Mouse (Mus musculus): ENCODE results near the gene Kctd15. TPM values are rescaled to one million over a fixed set of nuclear protein-coding genes. Genes with fewer than 3 reads are reported as not detected.

Kctd15 gene
- polyA plus RNA-seq, 1 experiment from 2014 or later, result 35.8 TPM

GRCm38 (mm10) chr7:34685801-34686200, 29.3 kb upstream of the Kctd15 start:
- no peaks in the 10 kb centered on the region for H3K9me3 ChIP-seq
- no peak overlapping the region for H3K4me3 ChIP-seq
- H3K27ac ChIP-seq (replicated peaks), result 0 out of 2 replicates have a peak overlapping the region, but pooled peaks have one; percentile 16
- H3K36me3 ChIP-seq, result no peaks in the 10 kb centered on the region
- 32% methylated on average over 7 of the region's 7 CpGs for WGBS
- no peak overlapping the region for H3K4me2 ChIP-seq (replicated peaks)
- H3K4me1 ChIP-seq, result peaks cover 33% of the 10 kb centered on the region
- no peak overlapping the region for H3K9ac ChIP-seq (replicated peaks)
- peaks cover 3% of the 10 kb centered on the region; the same call in 1 of the 2 replicates for H3K27me3 ChIP-seq
- ATAC-seq (ENCODE audit: low FRiP score, low read depth), result no peak

- peaks cover 3% of the 10 kb centered on the region; the same call in 1 of the 2 replicates for H3K27me3 ChIP-seq
- no peak overlapping the region for H3K9ac ChIP-seq (replicated peaks)
- no peak overlapping the region for H3K4me3 ChIP-seq
- H3K27ac ChIP-seq (replicated peaks), result no peak overlapping the region
- peaks cover 27% of the 10 kb centered on the region for H3K4me1 ChIP-seq
- WGBS, result 74% methylated on average over 4 of the region's 4 CpGs
- no peak for ATAC-seq (ENCODE audit: low FRiP score, low read depth)
- H3K36me3 ChIP-seq, result no peaks in the 10 kb centered on the region
- H3K4me2 ChIP-seq (replicated peaks), result no peak overlapping the region
- H3K9me3 ChIP-seq, result no peaks in the 10 kb centered on the region
Measured at GRCm38 (mm10) chr7:34685176-34685575, 28.6 kb upstream of the Kctd15 start.

GRCm38 (mm10) chr7:34680771-34681421, 24.4 kb upstream of the Kctd15 start:
- Histone ChIP-seq H3K9ac (replicated peaks) (no peak overlapping the region), H3K36me3 (no peaks in the 10 kb centered on the region), H3K4me1 (peaks cover 5% of the 10 kb centered on the region), H3K27ac (replicated peaks) (no peak overlapping the region; the same call in 1 of the 2 replicates), H3K9me3 (no peaks in the 10 kb centered on the region), H3K4me3 (no peak overlapping the region), H3K27me3 (peaks cover 7% of the 10 kb centered on the region), H3K4me2 (replicated peaks) (no peak overlapping the region)
- WGBS, result 63% methylated on average over 15 of the region's 15 CpGs
- ATAC-seq (ENCODE audit: low FRiP score, low read depth), result no peak

GRCm38 (mm10) chr7:34679886-34680285, 23.4 kb upstream of the Kctd15 start:
- Histone ChIP-seq H3K9me3 (no peaks in the 10 kb centered on the region), H3K4me3 (no peak overlapping the region), H3K4me2 (replicated peaks) (no peak overlapping the region), H3K4me1 (peaks cover 10% of the 10 kb centered on the region; the same call in 1 of the 2 replicates), H3K9ac (replicated peaks) (no peak overlapping the region), H3K36me3 (no peaks in the 10 kb centered on the region), H3K27me3 (peaks cover 17% of the 10 kb centered on the region), H3K27ac (replicated peaks) (no peak overlapping the region)
- ATAC-seq (ENCODE audit: low FRiP score, low read depth), result no peak
- 86% methylated on average over 2 of the region's 2 CpGs for WGBS

GRCm38 (mm10) chr7:34675831-34676514, 19.4 kb upstream of the Kctd15 start:
- no peak overlapping the region for H3K27ac ChIP-seq (replicated peaks)
- 6% methylated on average over 33 of the region's 33 CpGs for WGBS
- peaks cover 11% of the 10 kb centered on the region; the same call in 1 of the 2 replicates for H3K4me1 ChIP-seq
- peak overlapping the region; percentile 44 for H3K4me2 ChIP-seq (replicated peaks)
- H3K4me3 ChIP-seq, result peak overlapping the region; percentile 23
- no peaks in the 10 kb centered on the region for H3K9me3 ChIP-seq
- no peak overlapping the region for H3K9ac ChIP-seq (replicated peaks)
- peaks cover 42% of the 10 kb centered on the region for H3K27me3 ChIP-seq
- no peaks in the 10 kb centered on the region for H3K36me3 ChIP-seq
- peak; percentile 27; the same call in 1 of the 2 replicates for ATAC-seq (ENCODE audit: low FRiP score, low read depth)

- Histone ChIP-seq H3K27me3 (peaks cover 42% of the 10 kb centered on the region), H3K9me3 (no peaks in the 10 kb centered on the region), H3K36me3 (no peaks in the 10 kb centered on the region), H3K4me3 (peak overlapping the region; percentile 23), H3K4me2 (replicated peaks) (peak overlapping the region; percentile 44), H3K9ac (replicated peaks) (no peak overlapping the region), H3K4me1 (peaks cover 11% of the 10 kb centered on the region; the same call in 1 of the 2 replicates), H3K27ac (replicated peaks) (no peak overlapping the region)
- ATAC-seq (ENCODE audit: low FRiP score, low read depth), result no peak
- WGBS, result 12% methylated on average over 42 of the region's 42 CpGs
Measured at GRCm38 (mm10) chr7:34675120-34675790, 18.7 kb upstream of the Kctd15 start.

- Histone ChIP-seq H3K4me2 (replicated peaks) (no peak overlapping the region), H3K9me3 (no peaks in the 10 kb centered on the region), H3K4me1 (peaks cover 11% of the 10 kb centered on the region; the same call in 1 of the 2 replicates), H3K27ac (replicated peaks) (no peak overlapping the region), H3K27me3 (peaks cover 42% of the 10 kb centered on the region), H3K9ac (replicated peaks) (0 out of 2 replicates have a peak overlapping the region, but pooled peaks have one; percentile 21), H3K36me3 (no peaks in the 10 kb centered on the region), H3K4me3 (no peak overlapping the region)
- no peak for ATAC-seq (ENCODE audit: low FRiP score, low read depth)
- 75% methylated on average over 4 of the region's 4 CpGs for WGBS
Measured at GRCm38 (mm10) chr7:34672916-34673315, 16.4 kb upstream of the Kctd15 start.

- H3K4me1 ChIP-seq, result peaks cover 11% of the 10 kb centered on the region; the same call in 1 of the 2 replicates
- no peak overlapping the region for H3K4me2 ChIP-seq (replicated peaks)
- H3K27me3 ChIP-seq, result peaks cover 42% of the 10 kb centered on the region
- H3K9me3 ChIP-seq, result no peaks in the 10 kb centered on the region
- under 1% methylated on average over 6 of the region's 6 CpGs for WGBS
- H3K36me3 ChIP-seq, result no peaks in the 10 kb centered on the region
- ATAC-seq (ENCODE audit: low FRiP score, low read depth), result peak; percentile 31; the same call in 1 of the 2 replicates
- H3K4me3 ChIP-seq, result no peak overlapping the region
- no peak overlapping the region for H3K27ac ChIP-seq (replicated peaks)
- H3K9ac ChIP-seq (replicated peaks), result no peak overlapping the region
Measured at GRCm38 (mm10) chr7:34671911-34672310, 15.4 kb upstream of the Kctd15 start.

- Histone ChIP-seq H3K4me2 (replicated peaks) (no peak overlapping the region), H3K4me3 (no peak overlapping the region), H3K9ac (replicated peaks) (no peak overlapping the region), H3K27me3 (peaks cover 37% of the 10 kb centered on the region), H3K36me3 (no peaks in the 10 kb centered on the region), H3K27ac (replicated peaks) (no peak overlapping the region), H3K4me1 (peaks cover 10% of the 10 kb centered on the region; the same call in 1 of the 2 replicates), H3K9me3 (no peaks in the 10 kb centered on the region)
- 92% methylated on average over 3 of the region's 3 CpGs for WGBS
- ATAC-seq (ENCODE audit: low FRiP score, low read depth), result no peak
Measured at GRCm38 (mm10) chr7:34670778-34671177, 14.2 kb upstream of the Kctd15 start.

- Histone ChIP-seq H3K4me2 (replicated peaks) (no peak overlapping the region), H3K9ac (replicated peaks) (no peak overlapping the region), H3K27me3 (peaks cover 23% of the 10 kb centered on the region), H3K4me1 (no peaks in the 10 kb centered on the region; the same call in 1 of the 2 replicates), H3K27ac (replicated peaks) (no peak overlapping the region), H3K36me3 (no peaks in the 10 kb centered on the region), H3K4me3 (no peak overlapping the region), H3K9me3 (no peaks in the 10 kb centered on the region)
- 24% methylated on average over 9 of the region's 9 CpGs for WGBS
- no peak for ATAC-seq (ENCODE audit: low FRiP score, low read depth)
Measured at GRCm38 (mm10) chr7:34669336-34669735, 12.8 kb upstream of the Kctd15 start.

- WGBS, result 91% methylated on average over 16 of the region's 16 CpGs
- Histone ChIP-seq H3K4me3 (no peak overlapping the region), H3K4me1 (no peaks in the 10 kb centered on the region; the same call in 1 of the 2 replicates), H3K9me3 (no peaks in the 10 kb centered on the region), H3K9ac (replicated peaks) (no peak overlapping the region), H3K27ac (replicated peaks) (no peak overlapping the region), H3K4me2 (replicated peaks) (no peak overlapping the region), H3K27me3 (peaks cover 8% of the 10 kb centered on the region), H3K36me3 (no peaks in the 10 kb centered on the region)
- no peak for ATAC-seq (ENCODE audit: low FRiP score, low read depth)
Measured at GRCm38 (mm10) chr7:34667874-34668273, 11.3 kb upstream of the Kctd15 start.

- no peak for ATAC-seq (ENCODE audit: low FRiP score, low read depth)
- 47% methylated on average over 7 of the region's 7 CpGs for WGBS
Measured at GRCm38 (mm10) chr7:34663145-34663544, 6.6 kb upstream of the Kctd15 start.

More at GRCm38 (mm10) chr7:34663145-34663544, 6.6 kb upstream of the Kctd15 start:
- no peaks in the 10 kb centered on the region for H3K36me3 ChIP-seq
- H3K27ac ChIP-seq (replicated peaks), result no peak overlapping the region
- H3K4me2 ChIP-seq (replicated peaks), result no peak overlapping the region
- peaks cover 9% of the 10 kb centered on the region for H3K4me1 ChIP-seq
- H3K27me3 ChIP-seq, result no peaks in the 10 kb centered on the region; the same call in 1 of the 2 replicates
- no peak overlapping the region for H3K4me3 ChIP-seq
- H3K9me3 ChIP-seq, result no peaks in the 10 kb centered on the region
- H3K9ac ChIP-seq (replicated peaks), result no peak overlapping the region

Data from midbrain, embryonic 12.5 days (tissue).